Mouse (Mus musculus) hindbrain, embryonic 15.5 days (tissue): Measurements from ENCODE around the gene Iqsec2. TPM values are rescaled to one million over a fixed set of nuclear protein-coding genes. Genes with fewer than 3 reads are reported as not detected.

ENCODE experiments used
- ATAC-seq: fragments of 200-750 bp; cut with Nextera tagmentation; 2 replicates; pipeline ENCODE4 v1.8.0; 2017; ENCODE audit warnings: low read depth, moderate number of reproducible peaks, moderate TSS enrichment; ENCODE audit not compliant: low FRiP score
- H3K27ac ChIP-seq: fragments of 300-500 bp; sonication (generic); replicated peaks from 2 replicates; pipeline ENCODE4 v1.5.1; 2015; ENCODE audit warnings: mild to moderate bottlenecking, inconsistent platforms
- H3K27me3 ChIP-seq: fragments of 300-500 bp; sonication (generic); 2 replicates; pipeline ENCODE4 v1.6.1; 2015; ENCODE audit warnings: control low read depth, inconsistent platforms
- H3K36me3 ChIP-seq: fragments of 300-500 bp; sonication (generic); 2 replicates; pipeline ENCODE4 v1.6.1; 2015; ENCODE audit warnings: control low read depth, inconsistent platforms
- H3K4me1 ChIP-seq: fragments of 300-500 bp; sonication (generic); replicated peaks from 2 replicates; pipeline ENCODE4 v1.6.1; 2015; ENCODE audit warnings: control low read depth, inconsistent platforms
- H3K4me2 ChIP-seq: fragments of 300-500 bp; sonication (generic); 2 replicates; pipeline ENCODE4 v1.6.1; 2015; ENCODE audit warnings: moderate library complexity, mild to moderate bottlenecking, inconsistent platforms
- H3K4me3 ChIP-seq: fragments of 300-500 bp; sonication (generic); 2 replicates; pipeline ENCODE4 v1.5.1; 2015; ENCODE audit warnings: mild to moderate bottlenecking, inconsistent platforms
- H3K9ac ChIP-seq: fragments of 300-500 bp; sonication (generic); 2 replicates; pipeline ENCODE4 v1.6.1; 2015; ENCODE audit warnings: inconsistent platforms
- H3K9me3 ChIP-seq: fragments of 300-500 bp; sonication (generic); 2 replicates; pipeline ENCODE4 v1.6.1; 2016; ENCODE audit warnings: control low read depth, inconsistent platforms
- WGBS: fragments of 180-500 bp; shearing (Covaris S2); methylation state at CpG from one replicate; pipeline ENCODE4 v1.1.7; 2015; 5-methylcytosine and 5-hydroxymethylcytosine counted together
- polyA plus RNA-seq: library from polyadenylated mRNA; unstranded; fragments of >200 nt; fragmentation: Nextera tagmentation; extraction: Ambion mirVana; gene quantifications from 2 replicates; pipeline ENCODE4 v1.2.1, GENCODE M21; 2015

Iqsec2 gene
- polyA plus RNA-seq = 6.9 and 8.7 TPM in 2 replicates

DNA sequence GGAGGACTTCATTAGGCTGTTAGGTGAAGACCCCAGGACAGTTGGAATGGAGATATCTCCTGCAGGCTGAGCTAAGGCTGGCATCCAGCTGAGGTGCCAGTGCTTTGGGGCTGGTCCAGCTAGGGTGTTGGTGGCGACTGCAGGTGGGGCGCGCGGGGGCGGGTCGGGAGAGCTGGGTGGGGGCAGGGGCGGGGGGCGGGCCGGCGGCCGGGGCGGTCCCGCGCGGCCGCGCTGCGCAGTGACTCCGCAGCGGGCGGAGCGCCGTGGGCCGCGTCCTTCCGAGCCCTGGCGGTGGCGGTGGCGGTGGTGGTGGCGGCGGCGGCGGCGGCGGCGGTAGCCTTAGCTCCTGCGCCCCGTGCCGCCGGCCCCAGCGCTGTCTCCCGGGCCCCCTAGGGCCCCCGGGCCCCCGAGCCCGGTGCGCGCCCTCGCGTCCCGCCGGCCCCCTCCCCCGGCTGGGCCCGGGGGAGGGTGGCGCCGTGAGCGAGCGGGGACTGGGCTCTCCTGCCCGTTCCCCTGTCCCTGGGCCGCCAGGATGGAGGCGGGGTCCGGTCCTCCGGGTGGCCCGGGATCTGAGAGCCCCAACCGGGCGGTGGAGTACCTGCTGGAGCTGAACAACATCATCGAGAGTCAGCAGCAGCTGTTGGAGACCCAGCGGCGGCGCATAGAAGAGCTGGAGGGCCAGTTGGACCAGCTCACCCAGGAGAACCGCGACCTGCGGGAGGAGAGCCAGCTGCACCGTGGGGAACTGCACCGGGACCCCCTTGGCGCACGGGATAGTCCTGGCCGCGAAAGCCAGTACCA, at the start of gene Iqsec2:
TSS of gene Iqsec2 (plus strand) at position 328 of the 801 bp plus-strand sequence.
- Histone ChIP-seq H3K27me3 (peaks cover 68% of the 10 kb centered on the region), H3K4me3 (peak within 1 kb of the TSS; percentile 66), H3K9ac (peak within 1 kb of the TSS; percentile 57), H3K4me2 (peak within 1 kb of the TSS; percentile 71), H3K27ac (no peak within 1 kb of the TSS), H3K4me1 (peaks cover 27% of the 10 kb centered on the region), H3K36me3 (no peaks in the 10 kb centered on the region), H3K9me3 (no peaks in the 10 kb centered on the region)
- ATAC-seq = peak; percentile 74
- 17% methylated on average over 30 of the region's 78 CpGs for WGBS

DNA sequence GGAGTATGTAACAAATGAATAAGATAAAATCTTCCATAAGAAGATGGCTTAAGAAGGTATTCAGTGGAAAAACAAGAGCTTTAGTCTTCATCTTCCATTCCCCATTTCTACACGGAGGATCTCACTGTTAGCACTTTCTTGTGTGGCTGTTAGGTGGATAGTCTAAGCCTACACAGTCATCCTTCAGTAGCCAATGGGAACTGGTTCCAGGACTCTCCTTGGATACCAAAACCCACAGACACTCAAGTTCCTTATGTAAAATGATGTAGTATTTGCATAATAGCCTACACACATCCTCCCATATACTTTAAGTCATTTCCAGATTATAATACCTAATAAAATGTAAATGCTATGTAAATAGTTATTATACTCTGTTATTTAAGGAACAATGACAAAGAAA, 46.5 kb upstream of the Iqsec2 start:
- Histone ChIP-seq H3K4me1 (no peaks in the 10 kb centered on the region), H3K27me3 (peaks cover 26% of the 10 kb centered on the region; the same call in 1 of the 2 replicates), H3K36me3 (no peaks in the 10 kb centered on the region), H3K9me3 (no peaks in the 10 kb centered on the region), H3K4me2 (no peak overlapping the region), H3K27ac (no peak overlapping the region), H3K4me3 (no peak overlapping the region), H3K9ac (no peak overlapping the region)
- no peak for ATAC-seq
- 47% methylated on average over 1 of the region's 1 CpGs for WGBS

DNA sequence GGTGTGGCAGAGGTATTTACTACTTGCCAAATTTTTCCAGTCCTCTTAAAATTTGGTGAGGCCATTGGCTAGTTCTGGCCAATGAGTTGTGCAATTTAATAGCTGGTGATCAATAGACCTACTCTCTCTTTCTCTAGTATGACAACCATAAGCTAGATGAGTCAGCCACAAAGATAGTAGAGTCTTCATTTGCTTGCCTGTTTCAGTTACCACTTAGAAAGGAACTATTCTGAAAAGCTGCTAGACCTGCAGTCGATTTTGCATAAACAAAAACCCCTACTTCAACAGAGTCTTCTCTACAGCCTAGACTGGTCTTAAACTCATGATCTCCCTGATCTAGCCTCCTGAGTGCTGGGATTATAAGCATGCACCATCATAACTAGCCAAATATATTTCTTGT, 22.4 kb upstream of the Iqsec2 start:
- Histone ChIP-seq H3K36me3 (no peaks in the 10 kb centered on the region), H3K9ac (no peak overlapping the region), H3K4me3 (no peak overlapping the region), H3K9me3 (no peaks in the 10 kb centered on the region), H3K27ac (no peak overlapping the region), H3K4me2 (no peak overlapping the region), H3K4me1 (no peaks in the 10 kb centered on the region), H3K27me3 (peaks cover 56% of the 10 kb centered on the region)
- ATAC-seq = no peak
- 91% methylated on average over 1 of the region's 1 CpGs for WGBS

GRCm38 (mm10) chrX:152130777-152131176, 13.3 kb upstream of the Iqsec2 start:
- Histone ChIP-seq H3K27ac (no peak overlapping the region), H3K9ac (no peak overlapping the region), H3K9me3 (no peaks in the 10 kb centered on the region), H3K4me2 (no peak overlapping the region), H3K27me3 (peaks cover 63% of the 10 kb centered on the region), H3K4me1 (no peaks in the 10 kb centered on the region), H3K4me3 (no peak overlapping the region), H3K36me3 (no peaks in the 10 kb centered on the region)
- WGBS = 64% methylated on average over 3 of the region's 3 CpGs
- no peak for ATAC-seq

- 83% methylated on average over 2 of the region's 2 CpGs for WGBS
- no peak overlapping the region for H3K9ac ChIP-seq
- H3K4me3 ChIP-seq = no peak overlapping the region
- H3K9me3 ChIP-seq = no peaks in the 10 kb centered on the region
- no peak for ATAC-seq
- H3K36me3 ChIP-seq = no peaks in the 10 kb centered on the region
- no peak overlapping the region for H3K4me2 ChIP-seq
- no peaks in the 10 kb centered on the region for H3K4me1 ChIP-seq
- H3K27ac ChIP-seq = no peak overlapping the region
- peaks cover 69% of the 10 kb centered on the region for H3K27me3 ChIP-seq
Measured at GRCm38 (mm10) chrX:152132029-152132428, 12.0 kb upstream of the Iqsec2 start.

- Histone ChIP-seq H3K4me3 (no peak overlapping the region), H3K9ac (no peak overlapping the region), H3K27ac (no peak overlapping the region), H3K4me1 (no peaks in the 10 kb centered on the region), H3K9me3 (no peaks in the 10 kb centered on the region), H3K4me2 (no peak overlapping the region), H3K27me3 (peaks cover 71% of the 10 kb centered on the region), H3K36me3 (no peaks in the 10 kb centered on the region)
- 58% methylated on average over 2 of the region's 2 CpGs for WGBS
- no peak for ATAC-seq
Measured at GRCm38 (mm10) chrX:152135195-152135594, 8.9 kb upstream of the Iqsec2 start.

DNA sequence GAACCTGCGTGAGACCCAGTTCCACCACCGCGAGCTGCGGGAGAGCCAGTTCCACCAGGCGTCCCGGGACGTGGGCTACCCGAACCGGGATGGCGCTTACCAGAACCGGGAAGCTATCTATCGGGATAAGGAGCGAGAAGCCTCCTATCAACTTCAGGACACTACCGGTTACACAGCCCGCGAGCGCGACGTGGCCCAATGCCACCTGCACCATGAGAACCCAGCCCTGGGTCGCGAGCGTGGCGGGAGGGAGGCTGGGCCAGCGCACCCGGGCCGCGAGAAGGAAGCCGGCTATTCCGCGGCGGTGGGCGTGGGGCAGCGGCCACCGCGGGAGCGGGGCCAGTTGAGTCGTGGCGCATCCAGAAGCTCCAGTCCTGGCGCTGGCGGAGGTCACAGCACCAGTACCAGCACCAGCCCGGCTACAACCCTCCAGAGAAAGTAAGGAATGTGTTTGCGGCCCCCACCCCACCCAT, 710 bp downstream of the Iqsec2 start:
- H3K27me3 ChIP-seq = peaks cover 68% of the 10 kb centered on the region
- ATAC-seq = no peak
- 27% methylated on average over 30 of the region's 42 CpGs for WGBS

DNA sequence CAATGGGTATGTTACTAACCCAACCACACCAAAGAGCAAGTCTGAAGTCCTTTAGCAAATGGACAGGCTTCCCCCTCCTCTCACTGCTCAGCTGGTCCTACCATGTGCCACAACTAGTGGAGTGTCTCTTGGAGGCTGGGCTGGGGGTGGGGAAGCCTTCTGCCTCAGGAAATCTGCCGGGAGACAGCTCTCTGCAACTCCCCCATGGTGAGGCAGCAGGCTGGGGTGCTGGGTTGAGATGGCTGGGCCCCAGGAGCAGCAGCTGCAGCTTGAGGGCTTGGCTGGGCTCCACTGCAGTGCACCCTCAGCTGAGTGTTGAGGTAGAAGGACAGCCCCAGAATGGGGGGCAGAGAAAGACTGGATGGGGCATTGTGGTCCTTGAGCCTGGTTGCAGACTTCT, 2.1 kb downstream of the Iqsec2 start:
- Histone ChIP-seq H3K4me3 (peak overlapping the region; percentile 66), H3K9me3 (no peaks in the 10 kb centered on the region), H3K4me1 (peaks cover 27% of the 10 kb centered on the region), H3K36me3 (no peaks in the 10 kb centered on the region), H3K27ac (no peak overlapping the region), H3K9ac (no peak overlapping the region), H3K27me3 (peaks cover 61% of the 10 kb centered on the region), H3K4me2 (peak overlapping the region; percentile 71)
- WGBS = 29% methylated on average over 1 of the region's 1 CpGs
- ATAC-seq = no peak

More for the DNA sequence above, 710 bp downstream of the Iqsec2 start:
- Histone ChIP-seq H3K4me2 (peak overlapping the region; percentile 71), H3K4me3 (peak overlapping the region; percentile 66), H3K4me1 (peaks cover 27% of the 10 kb centered on the region), H3K9me3 (no peaks in the 10 kb centered on the region), H3K36me3 (no peaks in the 10 kb centered on the region), H3K27ac (no peak overlapping the region), H3K9ac (peak overlapping the region; percentile 57)

GRCm38 (mm10) chrX:152146691-152147090, 2.6 kb downstream of the Iqsec2 start:
- no peaks in the 10 kb centered on the region for H3K9me3 ChIP-seq
- peaks cover 60% of the 10 kb centered on the region for H3K27me3 ChIP-seq
- H3K4me3 ChIP-seq = peak overlapping the region; percentile 66; the same call in 1 of the 2 replicates
- 85% methylated on average over 2 of the region's 2 CpGs for WGBS
- H3K27ac ChIP-seq = no peak overlapping the region
- no peak overlapping the region for H3K9ac ChIP-seq
- peaks cover 27% of the 10 kb centered on the region for H3K4me1 ChIP-seq
- no peaks in the 10 kb centered on the region for H3K36me3 ChIP-seq
- peak overlapping the region; percentile 71 for H3K4me2 ChIP-seq
- no peak for ATAC-seq

- 34% methylated on average over 5 of the region's 5 CpGs for WGBS
- Histone ChIP-seq H3K27me3 (peaks cover 60% of the 10 kb centered on the region), H3K27ac (no peak overlapping the region), H3K4me3 (no peak overlapping the region), H3K4me1 (peaks cover 27% of the 10 kb centered on the region), H3K9ac (no peak overlapping the region), H3K4me2 (peak overlapping the region; percentile 34), H3K36me3 (no peaks in the 10 kb centered on the region), H3K9me3 (no peaks in the 10 kb centered on the region)
- peak; percentile 74 for ATAC-seq
Measured at GRCm38 (mm10) chrX:152147451-152148116, 3.5 kb downstream of the Iqsec2 start.

DNA sequence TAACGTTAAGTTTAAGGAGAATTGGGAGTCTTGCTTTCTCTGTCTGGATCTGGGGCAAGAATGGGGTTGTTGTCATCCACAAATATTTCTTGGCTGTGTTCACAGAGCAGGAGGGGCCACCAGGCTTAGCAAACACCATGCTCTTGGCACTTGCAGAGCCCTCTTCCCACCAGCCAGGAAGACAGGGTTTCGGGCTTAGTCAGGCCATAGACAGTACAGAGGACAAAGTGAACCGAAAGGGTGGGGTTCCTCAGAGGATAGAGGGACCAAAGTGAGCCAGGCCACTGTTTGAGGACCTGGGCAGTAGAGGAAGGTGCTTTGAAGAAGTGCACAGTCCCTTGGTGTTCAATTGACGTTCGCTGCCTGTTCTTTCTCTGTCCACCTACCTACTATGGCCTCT, 4.6 kb downstream of the Iqsec2 start:
- 0 out of 2 replicates have a peak overlapping the region, but pooled peaks have one; percentile 1 for H3K4me2 ChIP-seq
- no peaks in the 10 kb centered on the region for H3K9me3 ChIP-seq
- no peak for ATAC-seq
- 79% methylated on average over 5 of the region's 5 CpGs for WGBS
- peaks cover 27% of the 10 kb centered on the region for H3K4me1 ChIP-seq
- no peaks in the 10 kb centered on the region for H3K36me3 ChIP-seq
- no peak overlapping the region for H3K4me3 ChIP-seq
- H3K27ac ChIP-seq = no peak overlapping the region
- peaks cover 60% of the 10 kb centered on the region for H3K27me3 ChIP-seq
- H3K9ac ChIP-seq = no peak overlapping the region

GRCm38 (mm10) chrX:152151709-152152108, 7.6 kb downstream of the Iqsec2 start:
- Histone ChIP-seq H3K4me1 (peaks cover 13% of the 10 kb centered on the region), H3K9me3 (no peaks in the 10 kb centered on the region), H3K36me3 (no peaks in the 10 kb centered on the region), H3K27ac (no peak overlapping the region), H3K4me3 (no peak overlapping the region), H3K4me2 (no peak overlapping the region), H3K9ac (no peak overlapping the region), H3K27me3 (peaks cover 46% of the 10 kb centered on the region; the same call in 1 of the 2 replicates)
- peak; percentile 73; the same call in 1 of the 2 replicates for ATAC-seq
- 10% methylated on average over 6 of the region's 6 CpGs for WGBS
